Mouse (Mus musculus) thymus, adult 2 months (tissue): ENCODE data around the gene Adcy9.

Experiments
- CTCF ChIP-seq: fragments of 200-500 bp; IDR thresholded peaks from 2 replicates; pipeline ENCODE4 v1.5.1; 2012; ENCODE audit warnings: mild to moderate bottlenecking, control low read depth, low read length, moderate library complexity, borderline replicate concordance; ENCODE audit not compliant: control insufficient read depth, poor library complexity, insufficient read depth; ENCODE audit errors: extremely low read depth
- POLR2A ChIP-seq: fragments of 200-500 bp; IDR thresholded peaks from 2 replicates; pipeline ENCODE4 v1.6.1; 2012; ENCODE audit warnings: mild to moderate bottlenecking, low read length, control low read depth, moderate library complexity; ENCODE audit not compliant: control insufficient read depth, poor library complexity, insufficient read depth; ENCODE audit errors: extremely low read depth

GRCm38 (mm10) chr16:4397636-4398035 lies 22.7 kb downstream of the Adcy9 start:
- TF ChIP-seq POLR2A (no peak), CTCF (no peak)
